Mouse (Mus musculus) left cerebral cortex, postnatal 4 days (tissue): ENCODE data around the gene Tox2. TPM values are rescaled to one million over a fixed set of nuclear protein-coding genes. Genes with fewer than 3 reads are reported as not detected.

Source experiments
- DNase-seq: peaks from one replicate; pipeline ENCODE4 v3.0.0-alpha.2; 2022
- intact Hi-C: fragments of 180-260 bp; cut with DNase I; formaldehyde crosslinking; loops from one replicate; pipeline ENCODE4 v1.15.1; 2025
- total RNA-seq, 2 experiments: library from RNA; stranded (reverse); gene quantifications; 2 replicates each; pipeline ENCODE4 v1.2.3; 2021

Gene Tox2
- total RNA-seq, 2 experiments from 2014 or later, result 18.3 to 23.0 TPM

DNA sequence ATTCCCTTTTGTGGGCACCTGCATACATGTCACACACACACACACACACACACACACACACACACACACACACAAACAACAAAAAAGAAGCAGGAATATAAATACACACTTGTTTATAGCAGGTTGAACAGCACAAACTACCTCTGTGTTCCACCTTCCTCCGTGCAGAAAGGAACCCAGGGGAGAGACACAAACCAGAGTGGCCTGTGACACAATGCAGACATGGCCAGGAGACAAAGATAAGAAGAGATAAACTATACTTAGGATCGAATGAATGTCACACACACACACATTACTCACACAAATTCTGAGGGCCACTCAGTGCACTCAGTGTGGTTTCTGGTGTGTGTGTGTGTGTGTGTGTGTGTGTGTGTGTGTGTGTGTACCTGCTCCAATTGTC lies 156.3 kb downstream of the Tox2 start:
- DNase-seq, result no peak
- intact Hi-C loops, result no loop called here

DNA sequence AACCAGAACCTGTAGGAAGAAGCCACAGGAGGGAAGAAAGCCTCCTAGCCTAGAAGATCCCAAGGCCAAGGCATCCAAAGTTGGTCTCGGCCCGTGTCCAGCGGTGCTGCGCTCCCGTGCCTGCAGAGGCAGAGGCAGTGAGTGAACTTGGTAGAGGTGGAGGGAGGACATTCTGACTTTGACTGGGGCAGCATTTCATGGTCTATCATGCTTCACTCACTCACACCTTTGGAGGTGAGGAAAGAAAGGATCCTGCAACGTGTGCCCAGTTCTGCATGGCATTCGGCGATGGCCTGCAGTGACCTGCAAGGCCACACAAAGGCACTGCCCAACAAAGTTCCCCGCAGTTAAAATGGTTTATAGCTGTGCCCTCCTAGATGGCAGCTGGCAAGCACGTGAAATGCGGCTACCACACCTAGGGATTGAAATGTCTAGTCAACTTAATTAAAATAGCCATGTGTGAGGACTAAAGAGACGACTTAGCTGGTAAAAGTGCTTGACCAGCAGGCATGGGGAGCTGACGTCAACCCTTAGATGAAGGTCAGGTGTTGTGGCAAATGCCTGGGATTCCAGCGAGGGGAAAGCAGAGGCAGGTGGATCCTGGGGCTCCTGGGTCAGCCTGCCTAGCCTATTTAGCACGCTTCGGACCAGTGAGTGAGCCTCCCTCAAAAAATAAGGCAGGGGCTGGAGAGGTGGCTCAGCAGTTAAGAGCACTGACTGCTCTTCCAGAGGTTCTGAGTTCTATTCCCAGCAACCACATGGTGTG lies 158.1 kb downstream of the Tox2 start:
- intact Hi-C loops, result no loop called here
- DNase-seq, result no peak

DNA sequence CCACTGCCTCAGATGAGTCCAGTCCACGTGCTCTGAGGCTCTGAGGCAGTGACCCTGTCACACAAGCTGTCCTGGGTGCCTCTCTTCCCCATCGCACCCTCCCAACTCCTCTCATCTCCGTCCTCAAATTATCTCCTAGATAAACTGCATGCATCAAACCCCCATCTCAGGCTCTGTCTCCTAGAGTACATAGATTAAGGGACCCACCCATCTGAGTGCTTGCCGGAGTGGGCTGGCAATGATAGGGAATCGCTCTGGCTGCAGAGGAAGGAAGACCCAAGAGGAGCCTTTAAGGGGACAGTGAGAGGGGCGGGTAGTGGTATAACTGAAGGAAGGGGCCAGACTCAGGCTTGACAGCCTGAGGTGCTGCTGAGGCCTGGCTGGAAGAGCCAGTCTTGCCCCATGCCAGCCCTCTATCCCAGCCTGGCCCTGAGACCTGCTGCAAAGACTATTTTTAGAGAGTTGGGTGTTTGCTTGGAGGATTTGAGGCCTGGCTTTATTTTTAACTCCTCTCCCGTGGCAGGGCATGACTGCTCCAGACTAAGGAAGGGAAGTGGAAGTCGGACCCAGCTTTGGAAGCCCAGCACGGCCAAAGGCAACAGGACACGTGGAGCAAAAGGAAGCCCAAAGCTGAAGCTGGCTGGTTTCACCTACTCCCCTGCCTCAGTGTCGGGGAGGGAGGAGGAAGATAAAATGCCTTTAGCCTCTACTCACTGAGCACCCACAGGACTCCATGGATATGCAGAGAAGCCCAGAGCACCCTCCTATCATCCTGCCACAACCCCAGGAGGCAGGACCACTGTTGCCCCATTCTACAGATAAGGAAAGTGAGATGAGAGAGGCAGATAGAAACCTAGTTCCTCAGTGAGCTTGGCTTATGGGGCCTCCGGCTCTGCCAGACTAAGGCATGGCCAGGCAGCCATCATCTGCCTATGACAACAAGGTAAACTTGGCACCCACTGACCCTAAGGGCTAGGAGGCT lies 160.3 kb downstream of the Tox2 start:
- DNase-seq, result no peak
- intact Hi-C loops, result no loop called here

DNA sequence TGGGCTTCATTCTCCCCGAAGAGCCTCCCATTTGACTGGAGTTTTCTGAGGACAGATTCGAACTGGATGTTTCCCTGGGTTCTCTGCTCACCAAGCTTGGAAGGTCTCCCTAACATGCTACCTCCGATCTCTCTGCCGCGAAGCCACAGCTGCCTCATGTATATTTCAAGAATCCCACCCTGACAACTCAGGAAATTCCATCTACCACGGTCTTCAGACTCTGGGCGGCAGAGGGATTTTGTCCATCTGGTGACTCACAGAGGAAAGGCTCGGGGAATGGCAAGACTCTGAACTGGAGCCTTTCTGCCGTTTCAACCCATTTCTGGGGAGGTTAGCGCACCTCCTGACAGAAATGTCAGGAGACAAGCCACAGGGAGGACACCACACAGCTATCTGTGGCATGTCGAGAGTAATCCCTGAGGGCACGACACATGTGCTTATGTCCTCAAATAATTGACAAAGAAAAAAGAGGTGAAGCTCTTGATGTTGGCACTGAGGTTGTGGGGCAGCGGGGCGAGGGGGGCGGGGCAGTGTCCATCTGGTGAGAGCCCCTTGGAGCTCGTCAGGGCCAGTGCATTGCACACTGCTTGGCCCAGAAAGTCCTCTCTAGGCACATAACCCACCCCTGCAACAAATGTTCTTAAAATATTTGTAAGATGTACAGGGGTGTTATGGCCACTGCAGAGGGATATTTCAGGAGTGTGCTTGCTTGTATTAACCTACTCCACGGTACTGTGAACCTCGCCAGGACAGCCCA lies 162.0 kb downstream of the Tox2 start:
- no peak for DNase-seq
- intact Hi-C loops, result no loop called here

DNA sequence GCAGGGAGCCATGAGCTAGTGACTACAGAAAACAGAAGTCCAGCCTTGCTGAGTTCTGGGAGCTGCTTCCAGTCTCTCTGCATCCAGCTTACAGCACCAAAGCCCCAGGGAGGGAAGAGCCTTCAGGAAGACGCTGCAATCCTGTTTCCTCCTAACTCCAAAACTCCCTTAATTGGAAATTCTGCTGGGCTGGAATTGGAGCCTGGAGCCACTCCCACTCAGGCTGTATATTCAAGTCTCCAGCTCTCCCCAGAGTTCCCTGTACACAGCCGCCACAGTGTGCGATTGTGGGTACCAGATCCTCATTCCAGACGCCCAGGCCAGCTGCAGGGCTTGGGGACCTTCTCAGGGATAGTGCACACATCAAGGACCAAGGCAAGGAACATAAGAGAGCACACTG lies 167.2 kb downstream of the Tox2 start:
- no peak for DNase-seq
- intact Hi-C loops, result no loop called here

DNA sequence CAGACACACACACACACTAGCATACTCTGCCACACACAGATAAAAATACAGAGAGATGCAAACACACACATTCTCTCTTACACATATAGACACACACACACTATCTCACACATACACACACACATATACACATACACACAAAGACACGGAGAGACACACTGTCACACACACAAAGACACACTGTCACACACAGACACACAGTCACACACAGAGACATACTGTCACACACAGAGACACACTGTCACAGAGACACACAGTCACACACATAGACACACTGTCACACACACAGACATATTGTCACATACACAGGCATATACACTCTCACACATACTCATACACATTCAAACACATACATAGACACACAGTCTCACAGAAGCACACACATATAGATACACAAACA lies 169.7 kb downstream of the Tox2 start:
- DNase-seq, result no peak

More for the DNA sequence above, 169.7 kb downstream of the Tox2 start:
- intact Hi-C loops, result no loop called here

Other genes starting within 250 kb of the Tox2 start
- gene Sgk2, start 215.8 kb upstream of the Tox2 start, total RNA-seq, result not detected
- gene Ift52, start 185.8 kb upstream of the Tox2 start, total RNA-seq, result 10 to 100 TPM; 23.6 to 26.2 TPM
- 1 to 10 TPM; 4.3 to 5.7 TPM for gene Mybl2, start 148.4 kb upstream of the Tox2 start, total RNA-seq
- not detected for gene Gtsf1l, start 115.3 kb upstream of the Tox2 start, total RNA-seq
- under 1 TPM; 0.54 to 0.74 TPM for gene Jph2, start 194.9 kb downstream of the Tox2 start, total RNA-seq
- gene Oser1, start 221.6 kb downstream of the Tox2 start, total RNA-seq, result 10 to 100 TPM; 23.3 to 23.7 TPM
- 10 to 100 TPM; 90.8 to 98.3 TPM for gene Gdap1l1, start 235.4 kb downstream of the Tox2 start, total RNA-seq